Mouse (Mus musculus) liver, embryonic 15.5 days (tissue): ENCODE results near the gene Ifna12. TPM values are rescaled to one million over a fixed set of nuclear protein-coding genes. Genes with fewer than 3 reads are reported as not detected.

Experiments used
- polyA plus RNA-seq: library from polyadenylated mRNA; unstranded; fragments of >200 nt; fragmentation: Nextera tagmentation; extraction: Ambion mirVana; gene quantifications from 2 replicates; pipeline ENCODE4 v1.2.1, GENCODE M21; 2015

Ifna12 gene
- polyA plus RNA-seq, 1 experiment from 2014 or later: not detected

Other genes starting within 250 kb of the Ifna12 start
- gene Hacd4, start 164.4 kb downstream of the Ifna12 start, polyA plus RNA-seq: 6.1 and 6.3 TPM in 2 replicates
- gene Ifnb1, start 80.6 kb downstream of the Ifna12 start, polyA plus RNA-seq: not detected in 2 replicates
- not detected in 2 replicates for gene Ifna15, start 45.1 kb downstream of the Ifna12 start, polyA plus RNA-seq
- gene Ifna14, start 31.6 kb downstream of the Ifna12 start, polyA plus RNA-seq: not detected in 2 replicates
- gene Ifna9, start 11.0 kb downstream of the Ifna12 start, polyA plus RNA-seq: not detected in 2 replicates
- gene C87499, start 31.0 kb upstream of the Ifna12 start, polyA plus RNA-seq: not detected in 2 replicates
- gene Ifna13, start 41.1 kb upstream of the Ifna12 start, polyA plus RNA-seq: not detected in 2 replicates
- gene Ifna16, start 73.5 kb upstream of the Ifna12 start, polyA plus RNA-seq: not detected in 2 replicates
- not detected in 2 replicates for gene Ifna2, start 80.5 kb upstream of the Ifna12 start, polyA plus RNA-seq
- not detected in 2 replicates for gene Ifnab, start 88.0 kb upstream of the Ifna12 start, polyA plus RNA-seq
- gene Gm26566, start 118.4 kb upstream of the Ifna12 start, polyA plus RNA-seq: 0.20 and 0.51 TPM in 2 replicates
- gene Klhl9, start 119.1 kb upstream of the Ifna12 start, polyA plus RNA-seq: 22.3 and 22.6 TPM in 2 replicates
- gene Gm13271, start 151.5 kb upstream of the Ifna12 start, polyA plus RNA-seq: not detected in 2 replicates
- not detected in 2 replicates for gene Gm13283, start 156.7 kb upstream of the Ifna12 start, polyA plus RNA-seq
- gene Gm13290, start 170.5 kb upstream of the Ifna12 start, polyA plus RNA-seq: not detected in 2 replicates
- not detected in 2 replicates for gene Gm13289, start 173.5 kb upstream of the Ifna12 start, polyA plus RNA-seq
- gene Gm13272, start 176.5 kb upstream of the Ifna12 start, polyA plus RNA-seq: not detected in 2 replicates
- gene Ifnz, start 178.8 kb upstream of the Ifna12 start, polyA plus RNA-seq: not detected in 2 replicates
- gene Gm13276, start 182.3 kb upstream of the Ifna12 start, polyA plus RNA-seq: not detected in 2 replicates
- not detected in 2 replicates for gene Gm13277, start 185.3 kb upstream of the Ifna12 start, polyA plus RNA-seq
- gene Gm13278, start 188.2 kb upstream of the Ifna12 start, polyA plus RNA-seq: not detected in 2 replicates
- gene Gm13275, start 191.1 kb upstream of the Ifna12 start, polyA plus RNA-seq: not detected in 2 replicates
- not detected in 2 replicates for gene Gm13279, start 194.0 kb upstream of the Ifna12 start, polyA plus RNA-seq
- 0.20 TPM in 1 of 2 replicates, not detected in the other for gene Gm13285, start 196.3 kb upstream of the Ifna12 start, polyA plus RNA-seq
- not detected in 2 replicates for gene Gm13287, start 199.9 kb upstream of the Ifna12 start, polyA plus RNA-seq
- gene Gm13288, start 202.2 kb upstream of the Ifna12 start, polyA plus RNA-seq: not detected in 2 replicates
- not detected in 2 replicates for gene Ifna7, start 212.9 kb upstream of the Ifna12 start, polyA plus RNA-seq
- gene Ifna11, start 216.6 kb upstream of the Ifna12 start, polyA plus RNA-seq: not detected in 2 replicates
- not detected in 2 replicates for gene Ifna6, start 224.0 kb upstream of the Ifna12 start, polyA plus RNA-seq
- not detected in 2 replicates for gene Ifna5, start 232.1 kb upstream of the Ifna12 start, polyA plus RNA-seq
- gene Ifna4, start 238.5 kb upstream of the Ifna12 start, polyA plus RNA-seq: not detected in 2 replicates
- not detected in 2 replicates for gene Ifna1, start 246.7 kb upstream of the Ifna12 start, polyA plus RNA-seq